Mouse (Mus musculus): Measurements from ENCODE around the gene Mfsd2b.
"Not testable (repeated sequence)": the region's sequence is repeated elsewhere in the genome, so short reads cannot be mapped to it uniquely, and the experiment has no call there.

Gene Mfsd2b

DNA sequence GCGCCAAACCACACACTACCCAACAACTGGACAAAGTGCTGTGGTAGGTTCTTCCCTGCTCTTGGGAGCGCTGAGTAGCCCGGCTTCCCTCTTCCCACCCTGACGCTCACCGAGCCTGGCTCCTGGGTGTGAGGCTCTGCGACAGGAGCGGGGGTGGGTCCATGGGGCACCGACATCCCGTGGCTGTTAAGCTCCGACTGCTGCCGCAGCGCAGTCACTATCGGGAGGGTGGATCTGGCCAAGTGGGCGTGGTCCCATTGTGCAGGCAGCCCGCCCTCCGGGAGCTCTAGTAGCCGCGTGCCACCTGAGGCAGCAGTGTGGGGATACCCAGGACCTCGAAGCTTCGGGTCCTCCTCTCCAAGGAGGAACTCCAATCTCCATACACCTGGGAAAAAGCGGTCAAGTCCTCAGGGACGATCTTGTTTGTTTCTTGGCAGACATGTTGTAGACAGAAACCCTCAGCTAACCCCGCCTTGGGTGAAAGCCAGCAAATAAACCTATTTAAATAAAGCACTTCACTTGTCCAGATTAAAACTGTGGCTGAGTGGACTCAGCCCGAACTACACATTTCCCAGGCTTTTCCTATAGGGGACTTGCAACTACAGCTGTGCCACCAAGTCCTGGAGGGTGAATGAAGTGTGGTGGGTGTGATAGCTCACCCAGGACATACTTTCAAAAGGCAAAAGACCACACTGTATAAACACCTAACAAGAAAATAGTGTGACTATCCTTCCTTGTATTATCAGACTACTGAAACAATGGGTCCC lies at the start of gene Mfsd2b:
Mfsd2b (minus strand) TSS at position 199 of the 767 bp plus-strand sequence.
- DNase-seq: peak; percentile 69 to 76

DNA sequence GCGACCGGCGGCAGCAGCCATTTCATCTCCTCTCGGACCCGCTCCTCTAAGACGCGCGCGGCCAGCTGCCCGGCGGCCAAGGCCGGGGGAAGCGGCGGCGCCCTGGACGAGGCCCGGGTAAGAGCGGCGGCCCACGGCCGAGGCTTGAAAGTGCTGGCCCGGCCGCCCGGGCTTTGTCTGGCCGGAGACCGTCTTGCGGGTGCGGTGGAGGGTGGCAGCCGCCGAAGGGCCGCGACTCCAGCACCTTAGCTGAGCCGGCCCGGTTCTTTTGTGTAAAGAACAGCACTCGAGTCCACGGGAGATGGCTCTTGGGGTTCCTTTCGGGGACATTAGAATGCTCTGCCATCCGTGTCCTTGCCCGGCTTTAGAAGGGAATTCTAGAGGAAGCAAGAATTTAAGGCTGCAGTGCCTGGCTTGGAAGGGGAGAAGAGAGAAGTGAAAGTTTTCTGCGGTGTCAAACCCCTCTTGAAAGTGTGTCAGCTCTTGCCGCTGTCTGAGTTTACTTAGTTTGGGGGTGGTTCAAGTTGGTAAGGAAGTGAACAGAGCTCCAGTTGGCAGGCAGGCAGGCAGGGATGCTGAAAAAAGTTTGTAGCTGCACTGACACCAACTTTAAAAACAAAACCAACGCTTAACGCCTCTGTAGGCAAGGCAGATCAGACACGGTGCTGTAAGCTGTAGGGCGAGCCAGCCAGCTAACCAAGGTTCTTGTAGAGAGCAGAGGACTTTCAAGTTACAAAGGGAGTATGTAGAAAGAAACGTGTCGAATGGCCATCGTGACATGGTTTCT lies 43.8 kb upstream of the Mfsd2b start:
- peak; percentile 79 for DNase-seq

DNA sequence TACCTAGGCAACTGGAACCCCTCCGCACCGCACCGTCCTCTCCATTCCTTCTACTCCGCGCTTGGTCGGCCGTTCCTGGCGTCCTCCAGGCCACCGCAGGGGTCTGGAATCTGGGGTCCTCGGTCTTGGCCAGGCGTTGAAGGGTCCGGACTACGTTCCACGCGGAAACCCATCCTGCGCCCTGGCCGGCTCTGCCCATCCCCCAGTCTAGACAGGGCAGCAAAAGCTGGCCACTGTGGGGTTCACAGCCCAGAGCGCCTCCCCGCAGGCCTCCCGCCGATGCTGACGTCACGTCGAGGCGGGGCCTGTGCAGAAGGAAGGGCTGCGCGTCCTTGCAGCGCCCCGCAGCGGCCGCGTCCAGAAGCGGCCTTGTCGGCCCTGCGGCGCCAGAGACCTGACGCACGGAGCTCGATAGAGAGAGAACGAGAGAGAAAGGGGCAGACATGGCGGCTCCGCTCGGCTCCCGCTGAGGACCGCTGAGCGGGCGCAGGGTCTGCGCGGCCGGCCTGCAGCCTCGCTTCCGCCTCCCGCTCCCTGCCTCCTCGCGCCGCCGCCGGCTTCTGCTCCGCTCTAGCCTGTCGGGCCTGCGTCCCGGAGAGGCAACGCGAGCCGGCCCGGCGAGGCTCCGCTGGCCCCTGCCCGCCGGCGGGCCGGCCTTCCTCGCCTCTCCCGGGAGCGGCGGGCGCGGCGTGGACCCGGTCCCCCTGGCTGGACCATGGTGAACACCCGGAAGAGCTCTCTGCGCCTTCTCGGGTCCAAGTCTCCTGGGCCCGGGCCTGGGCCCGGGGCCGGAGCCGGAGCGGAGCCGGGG lies 43.0 kb upstream of the Mfsd2b start, which contains the start of gene Atad2b:
Atad2b (plus strand) TSS at position 360 of the 811 bp plus-strand sequence.
- DNase-seq: peak; percentile 99

DNA sequence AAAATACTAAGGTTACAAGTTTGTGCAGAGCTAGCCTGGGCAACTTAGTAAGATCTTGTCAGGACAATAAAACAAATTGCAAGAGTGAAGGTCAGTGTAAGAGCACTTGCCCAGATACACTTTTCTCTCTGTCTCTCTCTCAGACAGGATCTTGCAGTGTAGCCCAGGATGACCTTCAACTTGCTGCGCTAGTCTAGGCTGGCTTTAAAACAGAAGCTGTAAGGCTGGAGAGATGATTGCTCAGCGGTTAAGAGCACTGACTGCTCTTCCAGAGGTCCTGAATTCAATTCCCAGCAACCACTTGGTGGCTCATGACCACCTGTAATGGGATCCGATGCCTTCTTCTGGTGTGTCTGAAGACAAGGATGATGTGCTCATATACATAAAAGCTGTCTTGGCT lies 40.8 kb upstream of the Mfsd2b start:
- DNase-seq: no peak

DNA sequence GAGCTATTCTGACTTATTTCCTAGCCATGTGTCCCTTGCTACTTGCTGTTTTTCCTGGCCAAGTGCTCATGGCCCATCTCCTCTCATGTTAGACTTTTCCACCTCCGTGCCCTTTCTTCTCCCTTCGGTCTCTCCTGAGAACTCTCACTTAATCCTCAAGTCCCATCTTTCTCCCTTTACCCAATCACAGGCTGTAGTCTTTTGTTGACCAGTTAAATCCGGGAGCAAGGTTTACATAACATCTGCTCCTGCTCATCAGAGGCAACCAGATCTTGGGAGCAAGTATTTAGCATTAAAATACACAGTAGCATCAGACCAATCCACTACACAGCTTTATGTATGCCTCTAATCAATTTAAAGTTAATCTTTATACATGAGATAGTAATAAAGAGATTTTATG lies 40.3 kb upstream of the Mfsd2b start:
- DNase-seq: no peak

DNA sequence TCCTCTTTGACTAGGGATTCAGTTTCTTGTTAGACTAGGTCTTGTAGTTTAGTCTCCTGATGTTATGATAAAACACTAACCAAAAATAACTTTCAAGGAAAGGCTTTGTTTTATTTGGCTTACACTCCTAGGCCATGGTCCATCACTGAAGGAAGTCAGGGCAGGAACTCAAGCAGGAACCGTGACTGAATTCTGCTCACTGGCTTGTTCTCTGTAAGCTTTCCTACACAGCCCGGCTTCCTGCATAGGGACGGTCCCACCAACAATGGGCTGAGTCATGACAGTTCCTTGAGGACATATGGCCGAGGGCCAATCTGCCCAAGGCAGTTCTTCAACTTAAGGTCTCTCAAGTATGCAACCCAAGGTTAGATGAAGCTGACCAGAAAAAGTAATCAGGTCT lies 37.6 kb upstream of the Mfsd2b start:
- DNase-seq: no peak

DNA sequence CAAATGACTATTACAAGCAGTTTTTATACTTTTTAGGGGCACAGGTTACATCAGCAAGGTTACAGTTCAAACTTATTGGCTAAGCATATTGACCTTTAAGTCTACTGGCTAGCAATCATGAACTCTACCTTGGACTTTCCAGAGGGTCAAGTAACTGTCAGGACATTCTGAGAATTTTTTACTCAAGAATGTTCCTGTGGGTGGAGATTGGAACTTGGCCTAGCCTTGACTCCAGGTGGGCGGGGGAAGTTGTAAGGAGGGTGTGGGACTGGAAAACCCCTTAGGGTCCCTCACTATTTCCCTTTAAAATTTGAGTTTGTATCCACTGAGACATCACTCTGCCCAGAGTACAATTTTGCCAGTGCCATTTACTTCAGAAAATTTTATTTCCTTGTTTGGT lies 36.3 kb upstream of the Mfsd2b start:
- DNase-seq: not testable (repeated sequence)

DNA sequence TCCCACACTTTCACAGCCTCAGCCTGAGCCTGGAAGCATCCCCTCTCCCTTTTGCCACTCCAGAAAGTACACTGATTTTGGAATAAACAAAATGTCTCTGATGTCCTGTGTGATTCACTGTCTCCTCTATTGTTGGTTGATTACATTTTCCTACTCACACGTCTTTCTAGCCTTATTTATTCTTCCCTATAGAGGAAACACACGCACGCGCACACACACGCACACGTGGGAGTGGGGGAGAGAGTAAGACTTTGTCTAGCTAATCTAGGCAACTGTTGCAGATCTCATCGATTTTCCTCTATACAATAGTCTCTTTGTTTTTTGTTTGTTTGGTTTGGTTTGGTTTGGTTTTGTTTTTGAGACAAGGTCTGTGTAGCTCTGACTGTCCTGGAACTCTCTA lies 34.2 kb upstream of the Mfsd2b start:
- no peak for DNase-seq

DNA sequence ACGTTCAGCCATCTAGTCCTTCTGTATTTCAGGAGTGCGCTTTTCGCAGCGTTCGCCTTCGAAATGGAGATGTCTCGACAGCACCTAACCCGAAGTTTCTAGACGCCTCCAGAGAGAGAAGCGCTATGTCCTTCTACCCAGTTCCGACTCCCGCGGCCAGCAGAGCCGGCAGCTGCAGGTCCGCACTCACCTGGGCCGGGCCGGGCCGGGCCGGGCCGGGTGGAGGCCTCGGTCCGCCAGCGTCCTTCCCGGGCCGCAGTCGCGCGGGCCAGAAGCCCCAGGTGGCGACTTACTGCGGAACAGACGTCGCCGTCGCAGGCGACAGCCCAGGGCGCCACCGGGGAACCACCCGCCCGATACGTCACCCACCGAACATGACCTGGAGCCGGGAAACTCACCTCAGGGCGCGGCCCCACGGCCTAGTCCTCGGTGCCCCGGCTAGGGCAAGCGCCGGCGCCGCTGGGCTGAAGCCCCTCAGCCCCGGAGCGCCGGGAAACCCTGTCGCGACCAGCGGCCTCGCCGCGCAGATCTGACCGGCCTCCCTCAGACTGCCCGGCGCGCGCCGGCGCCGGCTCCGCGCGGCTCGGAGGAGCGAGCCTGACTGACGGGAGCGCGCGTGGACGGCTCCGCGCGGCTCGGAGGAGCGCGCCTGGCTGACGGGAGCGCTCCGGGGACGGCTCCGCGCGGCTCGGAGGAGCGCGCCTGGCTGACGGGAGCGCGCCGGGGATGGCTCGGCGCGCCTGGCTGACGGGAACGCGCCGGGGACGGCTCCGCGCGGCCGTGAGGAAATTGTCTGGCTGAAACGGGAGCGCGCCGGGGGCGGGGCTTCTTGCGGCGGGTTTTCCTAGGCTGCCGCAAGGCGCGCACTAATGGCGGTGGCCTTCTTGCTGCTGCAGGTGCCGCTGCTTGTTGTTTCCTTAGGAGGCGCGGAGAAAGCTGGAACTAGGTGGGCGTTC lies 33.1 kb upstream of the Mfsd2b start, which contains the start of gene Ubxn2a:
Ubxn2a (minus strand) TSS at position 755 of the 956 bp plus-strand sequence.
- DNase-seq: peak; percentile 99

DNA sequence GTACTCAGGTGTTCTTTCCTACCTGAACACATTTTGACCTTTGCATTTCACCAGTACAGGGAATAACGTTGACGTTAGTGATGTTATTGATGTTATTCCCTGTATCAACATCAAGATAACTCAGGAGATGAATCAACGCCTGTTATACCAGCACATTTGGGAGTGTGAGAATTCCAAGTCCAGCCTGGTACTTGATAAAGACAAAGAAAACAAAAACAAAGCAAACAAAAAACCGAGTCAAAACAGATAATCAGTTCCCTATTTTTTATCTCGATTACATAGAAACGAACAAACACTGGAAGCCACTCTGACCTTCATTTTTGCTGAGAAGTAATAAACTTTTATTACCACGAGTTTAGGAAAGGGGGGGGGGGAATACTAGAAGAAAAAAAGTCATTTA lies 32.3 kb upstream of the Mfsd2b start:
- DNase-seq: no peak

DNA sequence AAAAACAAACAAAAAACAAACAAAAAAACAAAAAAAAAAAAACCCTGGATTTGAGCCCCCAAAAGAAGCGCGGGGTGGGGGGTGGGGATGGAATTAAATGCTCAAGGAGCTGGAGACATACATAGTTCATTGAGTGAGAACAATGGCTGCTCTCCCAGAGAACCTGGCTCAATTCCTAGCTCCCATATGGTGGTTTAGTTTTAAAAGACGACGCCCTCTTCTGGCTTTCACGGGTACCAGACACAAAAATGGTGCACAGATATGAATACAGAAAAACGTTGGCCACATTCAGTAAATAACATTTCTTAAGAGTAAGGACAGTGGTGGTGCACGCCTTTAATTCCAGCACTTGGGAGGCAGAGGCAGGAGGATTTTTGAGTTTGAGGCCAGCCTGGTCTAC lies 31.8 kb upstream of the Mfsd2b start:
- DNase-seq: peak; percentile 59 to 60

DNA sequence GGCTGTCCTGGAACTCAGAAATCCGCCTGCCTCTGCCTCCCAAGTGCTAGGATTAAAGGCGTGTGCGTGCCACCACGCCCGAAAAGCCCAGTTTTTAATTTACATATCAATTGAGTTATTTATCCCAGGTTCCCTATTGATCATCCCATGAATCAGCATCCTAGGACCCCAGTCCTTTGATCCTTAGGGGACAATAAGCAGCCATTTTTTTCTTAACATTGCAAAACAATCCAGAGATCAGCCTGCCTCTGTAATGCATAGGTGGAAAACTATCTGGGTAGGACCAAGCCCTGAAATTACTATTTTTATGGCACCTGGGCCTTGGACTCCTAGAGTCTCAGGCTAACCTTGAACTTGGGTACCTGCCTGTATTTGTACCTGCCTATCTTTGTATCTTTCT lies 23.9 kb upstream of the Mfsd2b start:
- DNase-seq: no peak

DNA sequence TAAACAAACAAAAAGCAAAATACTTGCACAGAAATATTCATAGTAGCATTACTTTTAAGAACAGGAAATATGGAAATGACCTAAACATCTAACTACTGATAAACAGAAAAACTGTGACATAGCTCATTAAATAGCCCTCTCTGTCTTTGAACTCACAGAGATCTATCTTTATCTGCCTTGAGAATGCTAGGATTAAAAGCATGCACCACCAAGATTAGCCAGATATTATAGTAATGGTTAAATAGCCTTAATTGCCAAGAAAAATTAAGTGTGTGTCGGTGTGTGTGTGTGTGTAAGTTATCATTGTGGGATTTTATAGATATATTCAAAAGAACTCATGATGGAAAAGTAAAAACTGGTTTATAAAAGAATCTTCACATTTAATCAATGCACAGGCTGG lies 15.7 kb upstream of the Mfsd2b start:
- no peak for DNase-seq

DNA sequence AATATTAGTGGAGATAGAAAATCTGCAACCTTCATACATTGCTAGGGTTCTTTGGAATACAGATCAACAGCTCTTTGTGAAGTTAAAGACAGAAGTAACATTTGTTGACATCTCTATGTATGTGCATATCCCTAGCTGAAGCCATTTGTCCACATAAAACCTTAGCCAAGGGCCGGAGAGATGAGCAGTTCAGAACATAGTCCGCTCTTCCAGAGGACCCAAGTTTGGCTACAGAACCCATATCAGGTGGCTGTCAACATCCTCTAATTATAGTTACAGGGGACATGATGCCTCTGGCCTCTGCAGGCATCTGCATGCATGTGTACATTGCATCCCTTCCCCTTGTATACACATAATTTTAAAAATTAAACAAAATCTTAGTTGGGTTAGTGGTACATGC lies 15.1 kb upstream of the Mfsd2b start:
- no peak for DNase-seq

DNA sequence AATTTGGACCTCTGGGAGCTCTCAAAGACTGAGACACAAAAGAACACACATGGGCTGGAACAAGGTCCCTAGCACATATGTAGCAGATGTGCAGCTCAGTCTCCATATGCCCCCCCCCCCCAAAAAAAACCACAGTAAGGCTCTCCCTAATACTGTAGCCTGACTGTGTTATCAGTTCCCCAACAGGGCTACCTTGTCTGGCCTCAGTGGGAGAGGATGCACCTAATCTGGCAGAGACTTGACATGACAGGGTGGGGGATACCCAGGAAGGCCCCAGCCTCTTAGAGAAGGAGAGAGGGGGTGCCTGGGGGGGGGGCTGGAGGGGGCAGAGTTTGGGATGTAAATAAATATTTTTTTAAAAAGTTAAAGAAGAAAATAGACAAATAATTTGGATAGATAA lies 14.6 kb upstream of the Mfsd2b start:
- no peak for DNase-seq

DNA sequence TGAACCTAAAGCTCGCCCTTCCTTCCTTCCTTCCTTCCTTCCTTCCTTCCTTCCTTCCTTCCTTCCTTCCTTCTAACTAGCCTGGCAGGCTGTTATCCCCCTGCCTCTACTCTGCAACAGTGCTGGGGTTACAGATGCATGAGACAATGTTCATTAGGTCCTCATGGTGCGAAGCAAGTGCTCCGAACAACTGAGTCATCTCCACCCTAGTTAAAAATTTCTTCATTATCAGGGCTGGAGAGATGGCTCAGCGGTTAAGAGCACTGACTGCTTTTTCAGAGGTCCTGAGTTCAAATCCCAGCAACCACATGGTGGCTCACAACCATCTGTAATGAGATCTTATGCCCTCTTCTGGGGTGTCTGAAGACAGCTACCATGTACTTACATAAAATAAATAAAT lies 12.4 kb upstream of the Mfsd2b start:
- not testable (repeated sequence) for DNase-seq

DNA sequence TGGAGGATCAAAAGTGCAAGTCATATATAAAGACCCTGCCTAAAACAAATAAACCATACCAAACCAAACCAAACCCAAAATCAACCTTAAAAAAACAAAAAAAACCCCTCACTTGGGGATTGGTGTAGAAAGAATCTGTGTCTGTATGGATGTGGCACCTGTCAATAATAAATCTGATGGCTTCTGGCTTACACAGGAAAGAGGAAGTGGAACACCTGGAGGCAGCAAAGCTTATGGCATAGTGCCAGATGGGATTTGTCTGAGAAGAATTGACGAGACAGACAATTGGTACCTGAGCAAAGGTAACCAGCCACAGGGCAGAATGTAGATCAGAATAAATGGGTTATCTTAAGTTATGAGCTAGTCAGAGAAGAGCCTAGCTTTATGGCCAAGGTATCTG lies 10.9 kb upstream of the Mfsd2b start:
- DNase-seq: no peak

DNA sequence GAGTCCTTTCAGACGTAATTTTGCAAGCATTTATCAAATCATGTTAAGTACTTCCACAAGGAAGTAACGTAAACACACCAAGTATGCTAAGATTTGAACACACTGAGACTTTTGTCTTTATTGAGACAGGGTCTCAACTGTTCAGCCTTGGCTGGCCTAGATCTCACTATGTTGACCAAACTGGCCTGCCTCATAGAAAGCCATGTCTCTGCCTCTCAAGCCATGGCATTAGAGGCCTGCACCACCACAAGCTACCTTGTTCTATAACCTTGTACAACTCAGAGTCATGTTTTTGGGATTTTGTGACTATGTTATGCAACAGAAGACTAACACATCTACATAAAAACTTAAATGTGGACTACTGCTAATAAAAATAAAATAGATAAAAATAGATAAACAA lies 7.9 kb upstream of the Mfsd2b start:
- no peak for DNase-seq

DNA sequence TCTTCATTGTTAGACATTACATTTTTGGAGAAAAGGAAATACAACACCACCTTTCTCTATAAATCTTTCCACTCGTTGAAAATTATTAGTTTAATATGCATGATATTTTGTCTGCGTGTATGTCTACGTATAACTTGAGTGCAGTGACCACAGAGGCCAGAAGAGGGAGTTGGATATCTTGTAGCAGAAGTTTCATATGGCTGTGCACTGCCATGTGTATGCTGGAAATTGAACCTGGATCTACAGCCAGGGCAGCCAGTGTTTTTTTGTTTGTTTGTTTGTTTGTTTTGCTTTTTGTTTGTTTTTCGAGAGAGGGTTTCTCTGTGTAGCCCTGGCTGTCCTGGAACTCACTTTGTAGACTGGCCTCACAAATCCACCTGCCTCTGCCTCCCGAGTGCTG lies 4.9 kb upstream of the Mfsd2b start:
- DNase-seq: no peak

DNA sequence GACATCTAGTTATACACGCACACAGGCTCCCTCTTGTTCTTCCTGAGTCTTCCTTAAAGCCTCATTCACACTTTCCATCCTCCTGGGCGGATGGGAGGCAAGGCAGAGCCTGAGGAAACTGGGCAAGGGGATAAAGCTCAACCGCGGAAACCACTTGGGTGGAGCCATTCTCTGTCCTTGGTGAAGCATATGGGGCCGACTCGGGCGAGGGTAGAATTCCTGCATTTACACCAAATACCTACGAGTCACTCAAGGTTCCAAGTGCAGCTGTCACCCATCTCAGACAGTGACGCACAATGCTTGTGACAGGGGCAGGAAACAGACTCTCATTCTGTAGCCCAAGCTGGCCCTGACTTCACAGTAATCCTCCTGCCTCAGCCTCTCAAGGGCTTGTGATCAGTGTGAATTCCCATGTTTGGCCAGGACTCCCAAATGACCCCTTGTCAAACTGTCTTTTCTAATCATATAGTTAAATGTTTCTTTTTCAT lies 4.2 kb upstream of the Mfsd2b start:
- no peak for DNase-seq

DNA sequence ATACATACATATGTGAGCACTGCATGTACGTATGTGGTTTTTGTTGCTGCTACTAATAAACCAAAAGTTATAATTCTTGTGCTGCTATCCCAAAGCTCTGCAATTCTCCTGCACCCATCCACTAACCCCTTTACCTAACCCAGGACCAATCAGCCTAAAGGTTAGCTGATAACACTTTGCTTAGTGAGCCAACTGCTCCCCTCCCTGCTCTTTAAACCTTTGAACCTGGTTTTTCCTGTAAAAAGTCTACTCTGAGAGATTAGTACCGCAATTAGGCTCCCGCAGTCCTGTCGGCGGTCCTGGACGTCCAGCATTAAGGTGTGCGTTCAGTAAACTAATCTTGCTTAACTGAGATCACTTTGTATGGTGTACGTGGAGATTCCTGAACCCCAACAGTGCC lies 1.5 kb upstream of the Mfsd2b start:
- no peak for DNase-seq

DNA sequence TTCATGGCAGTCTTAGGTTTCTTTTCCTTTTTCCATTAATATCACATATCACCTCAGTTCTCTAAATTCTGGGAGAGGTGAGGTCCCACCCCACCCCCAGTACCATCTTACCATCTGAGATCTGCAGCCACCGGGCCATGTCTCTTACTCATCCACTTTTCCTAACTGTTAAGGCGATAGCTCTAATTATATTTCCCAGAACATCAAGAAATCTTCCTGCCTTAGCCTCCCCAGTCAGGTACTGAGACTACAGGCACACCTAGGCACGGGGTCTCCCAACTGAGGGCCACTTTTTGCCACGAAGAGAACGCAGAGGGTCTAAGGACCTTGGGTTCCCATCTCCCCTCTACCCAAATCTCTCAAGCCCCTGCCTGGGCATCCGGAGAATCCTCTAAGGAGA lies 628 bp downstream of the Mfsd2b start:
- no peak for DNase-seq

Measured in cerebellum, postnatal 10 days (tissue).